12 mouse cellular contexts compared by ENCODE assay signal in the genomic region with DNA sequence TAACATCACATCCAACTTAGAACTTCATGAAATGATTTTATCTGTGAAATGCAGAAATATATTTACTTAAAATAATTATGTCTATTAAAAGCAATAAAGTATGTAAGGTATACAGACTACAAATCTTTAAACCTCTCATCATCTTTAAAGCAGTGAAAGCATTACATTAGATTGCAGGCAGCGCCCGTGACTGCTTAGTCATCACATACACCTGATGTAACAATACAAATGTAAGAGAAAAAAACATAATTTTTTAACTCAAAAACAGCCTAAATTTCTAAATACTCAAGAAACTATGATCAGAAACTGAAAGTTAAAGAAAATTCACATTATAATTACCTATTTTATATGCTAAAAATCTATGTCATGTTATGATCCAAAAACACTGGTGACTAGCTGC. TPM values are rescaled to one million over a fixed set of nuclear protein-coding genes. Genes with fewer than 3 reads are reported as not detected.
A peak's percentile ranks its signal among the peaks of the same experiment; 100 is the strongest.
DNase-seq lines count a peak whose midpoint lies in the region; ATAC-seq and TF ChIP-seq lines count a peak whose summit lies in the region.
"Had no signal": no experiment of that assay in that cellular context is flagged by ENCODE, and none has a peak within 500 bp of the region (broad histone marks: within the 10 kb centered on the region; RNA-seq: fewer than 3 reads in every experiment).

No protein-coding gene starts in this region.

- no peaks in the 10 kb centered on the region for H3K9me3 ChIP-seq in hindbrain, embryonic 10.5 days
- no peaks in the 10 kb centered on the region for H3K9me3 ChIP-seq in hindbrain, embryonic 11.5 days (ENCODE audit: control insufficient read depth, low read length)
- H3K9me3 ChIP-seq in CH12.LX (replicated peaks; ENCODE audit: low read length) = no peaks in the 10 kb centered on the region
- H3K9me3 ChIP-seq in limb, embryonic 13.5 days = no peaks in the 10 kb centered on the region

- H3K27me3 ChIP-seq in hindbrain, embryonic 10.5 days (ENCODE audit: insufficient read depth, poor library complexity, severe bottlenecking) = no peaks in the 10 kb centered on the region
- no peaks in the 10 kb centered on the region for H3K27me3 ChIP-seq in hindbrain, embryonic 11.5 days (ENCODE audit: control insufficient read depth, insufficient read depth, low read length)
- H3K27me3 ChIP-seq in CH12.LX (replicated peaks) = no peaks in the 10 kb centered on the region
- H3K27me3 ChIP-seq in limb, embryonic 13.5 days = no peaks in the 10 kb centered on the region

- in situ Hi-C loops in CH12.LX (cut with MboI; ENCODE audit: low pct_ligation_motif_present, low pct_unique_long_range_greater_than_20kb, low sequenced_read_pairs) = no loop called here

- H3K27ac ChIP-seq in hindbrain, embryonic 10.5 days = no peak overlapping the region
- no peak overlapping the region for H3K27ac ChIP-seq in hindbrain, embryonic 11.5 days (ENCODE audit: low read depth, low read length)
- H3K27ac ChIP-seq in CH12.LX (ENCODE audit: insufficient read depth, low read depth) = no peak overlapping the region
- no peak overlapping the region for H3K27ac ChIP-seq in limb, embryonic 13.5 days

- peaks cover 18% of the 10 kb centered on the region for H3K4me1 ChIP-seq in hindbrain, embryonic 10.5 days (replicated peaks)
- H3K4me1 ChIP-seq in hindbrain, embryonic 11.5 days (replicated peaks; ENCODE audit: control insufficient read depth, insufficient read depth, low read length) = no peaks in the 10 kb centered on the region
- peaks cover 0 to 19% of the 10 kb centered on the region in 2 experiments; a peak in 2 of 4 replicates for H3K4me1 ChIP-seq in CH12.LX (ENCODE audit: control insufficient read depth in 1 of 2, insufficient read depth in 2 of 2)
- peaks cover 18% of the 10 kb centered on the region for H3K4me1 ChIP-seq in limb, embryonic 13.5 days

- WGBS in hindbrain, embryonic 10.5 days = 93% methylated on average over 2 of the region's 2 CpGs
- WGBS in hindbrain, embryonic 11.5 days = 89% methylated on average over 2 of the region's 2 CpGs
- 73% methylated on average over 2 of the region's 2 CpGs for WGBS in limb, embryonic 13.5 days

- no peak overlapping the region for H3K9ac ChIP-seq in hindbrain, embryonic 11.5 days (ENCODE audit: low read depth, low read length)
- peak overlapping the region; percentile 89; the same call in 1 of the 2 replicates for H3K9ac ChIP-seq in CH12.LX (ENCODE audit: insufficient read depth, low read depth)
- H3K9ac ChIP-seq in limb, embryonic 13.5 days = no peak overlapping the region

- dilution Hi-C loops in CH12.LX (cut with MboI; ENCODE audit: extremely low pct_ligation_motif_present, extremely low pct_unique_long_range_greater_than_20kb, low sequenced_read_pairs) = no loop called here

- DNase-seq in hindbrain, embryonic 10.5 days (ENCODE audit: low spot score) = no peak
- DNase-seq in hindbrain, embryonic 11.5 days (ENCODE audit: low spot score) = no peak
- DNase-seq in CH12.LX (ENCODE audit: extremely low read depth) (no peak), adipocyte (ENCODE audit: low spot score) (peak; percentile 24)
- DNase-seq in embryo, embryonic 9.5 days (ENCODE audit: extremely low spot score) = no peak
- DNase-seq in thymus, postnatal 36 days = no peak
- DNase-seq: adrenal gland, postnatal 10 days; cerebellum, adult 8-10 months; layer of hippocampus, adult 9-11 months; lung, adult 18-20 months had no signal

- H3K4me2 ChIP-seq in hindbrain, embryonic 11.5 days (replicated peaks; ENCODE audit: low read depth, low read length) = no peak overlapping the region
- H3K4me2 ChIP-seq in CH12.LX (ENCODE audit: insufficient read depth, low read depth, poor library complexity, severe bottlenecking) = no peak overlapping the region; the same call in 1 of the 2 replicates
- 0 out of 2 replicates have a peak overlapping the region, but pooled peaks have one; percentile 31 for H3K4me2 ChIP-seq in limb, embryonic 13.5 days (replicated peaks)

- ATAC-seq in hindbrain, embryonic 11.5 days (ENCODE audit: low FRiP score) = no peak
- ATAC-seq in limb, embryonic 13.5 days (ENCODE audit: low FRiP score, low read depth) = no peak
- ATAC-seq in megakaryocyte progenitor cell, adult 5-6 weeks (replicated peaks; ENCODE audit: poor library complexity) = no peak

- peaks cover 54% of the 10 kb centered on the region for H3K79me2 ChIP-seq in CH12.LX (replicated peaks; ENCODE audit: control insufficient read depth, extremely low read depth, insufficient read depth, poor library complexity, severe bottlenecking)

- TF ChIP-seq CTCF in CH12.LX (conservative IDR thresholded peaks at IDR 0.05 in 1 of 2, IDR thresholded peaks at IDR 0.05 in 1 of 2; ENCODE audit: low read depth in 2 of 2, low read length in 2 of 2) = no peak

- no peak for TF ChIP-seq POLR2A in CH12.LX (IDR thresholded peaks at IDR 0.05; ENCODE audit: low read depth, low read length)

- TF ChIP-seq EP300 in CH12.LX (IDR thresholded peaks at IDR 0.05; ENCODE audit: low read length) = no peak

- peaks cover 73% of the 10 kb centered on the region for H3K36me3 ChIP-seq in hindbrain, embryonic 10.5 days
- H3K36me3 ChIP-seq in hindbrain, embryonic 11.5 days (ENCODE audit: control insufficient read depth, insufficient read depth, low read length) = peaks cover 4% of the 10 kb centered on the region
- peaks cover 15 to 29% of the 10 kb centered on the region in 2 experiments for H3K36me3 ChIP-seq in CH12.LX (replicated peaks in 1 of 2; ENCODE audit: control insufficient read depth in 1 of 2, insufficient read depth in 1 of 2, low read length in 1 of 2)
- H3K36me3 ChIP-seq in limb, embryonic 13.5 days = peaks cover 23% of the 10 kb centered on the region

- H3K4me3 ChIP-seq in hindbrain, embryonic 10.5 days = peak overlapping the region; percentile 6; the same call in 1 of the 2 replicates
- H3K4me3 ChIP-seq in hindbrain, embryonic 11.5 days (ENCODE audit: low read depth, low read length) = no peak overlapping the region
- H3K4me3 ChIP-seq in CH12.LX (replicated peaks in 1 of 3; ENCODE audit: low read depth in 2 of 3, low read length in 2 of 3, poor library complexity in 1 of 3) = peak overlapping the region in 2 of 3 experiments; percentile 32 to 99
- H3K4me3 ChIP-seq in limb, embryonic 13.5 days = no peak overlapping the region

- TF ChIP-seq RAD21 in CH12.LX (IDR thresholded peaks at IDR 0.05; ENCODE audit: low read depth, low read length) = no peak

TF ChIP-seq in CH12.LX, 34 proteins besides CTCF, POLR2A, EP300 and RAD21:
- TF ChIP-seq BHLHE40 (IDR thresholded peaks at IDR 0.05; ENCODE audit: low read depth, low read length) = peak; percentile 71
- no peak for TF ChIP-seq ELF1 (IDR thresholded peaks at IDR 0.05; ENCODE audit: low read depth, low read length)
- TF ChIP-seq CHD1 (IDR thresholded peaks at IDR 0.05; ENCODE audit: low read depth, low read length) = peak; percentile 97
- peak; percentile 61; the same call in 1 of the 2 replicates for TF ChIP-seq MAFK (IDR thresholded peaks at IDR 0.05; ENCODE audit: insufficient replicate concordance, low read length)

RNA-seq across cellular contexts. Expression of a gene that starts 11.5 kb away (rescaled TPM):
- 37.1 and 38.9 TPM in 2 replicates for polyA plus RNA-seq in hindbrain, embryonic 10.5 days (2016; fragmentation: Nextera tagmentation; extraction: Ambion mirVana)
- polyA plus RNA-seq in hindbrain, embryonic 11.5 days (2014; fragmentation: Nextera tagmentation; extraction: Ambion mirVana) = 45.4 and 64.4 TPM in 2 replicates
- total RNA-seq in CH12.LX (2012; rRNA removed) (21.4 and 30.9 TPM in 2 replicates), CH12.LX (2014; rRNA removed) (18.2 and 23.2 TPM in 2 replicates)
- polyA plus RNA-seq in CH12.LX (2012; ENCODE audit: insufficient read length, low read depth) = 39.3 and 42.8 TPM in 2 replicates
- 62.5 and 66.3 TPM in 2 replicates for polyA plus RNA-seq in limb, embryonic 13.5 days (2015; fragmentation: Nextera tagmentation; extraction: Ambion mirVana)
- 46.8 and 54.3 TPM in 2 replicates for total RNA-seq in megakaryocyte progenitor cell, adult 5-6 weeks (2015)
- total RNA-seq in megakaryocyte progenitor cell, adult 5-6 weeks (2017) = 82.2 and 117 TPM in 2 replicates

Comparison
In these comparisons a context has a peak if more than half of its experiments do, and no peak if none do; other contexts are left out.
1. H3K4me3 ChIP-seq: peak in hindbrain, embryonic 10.5 days (single experiment) and CH12.LX (2 of 3); none in hindbrain, embryonic 11.5 days (single experiment) and limb, embryonic 13.5 days (single experiment).